Mouse (Mus musculus): ENCODE data around the gene Sptssb.

Sptssb gene

DNA sequence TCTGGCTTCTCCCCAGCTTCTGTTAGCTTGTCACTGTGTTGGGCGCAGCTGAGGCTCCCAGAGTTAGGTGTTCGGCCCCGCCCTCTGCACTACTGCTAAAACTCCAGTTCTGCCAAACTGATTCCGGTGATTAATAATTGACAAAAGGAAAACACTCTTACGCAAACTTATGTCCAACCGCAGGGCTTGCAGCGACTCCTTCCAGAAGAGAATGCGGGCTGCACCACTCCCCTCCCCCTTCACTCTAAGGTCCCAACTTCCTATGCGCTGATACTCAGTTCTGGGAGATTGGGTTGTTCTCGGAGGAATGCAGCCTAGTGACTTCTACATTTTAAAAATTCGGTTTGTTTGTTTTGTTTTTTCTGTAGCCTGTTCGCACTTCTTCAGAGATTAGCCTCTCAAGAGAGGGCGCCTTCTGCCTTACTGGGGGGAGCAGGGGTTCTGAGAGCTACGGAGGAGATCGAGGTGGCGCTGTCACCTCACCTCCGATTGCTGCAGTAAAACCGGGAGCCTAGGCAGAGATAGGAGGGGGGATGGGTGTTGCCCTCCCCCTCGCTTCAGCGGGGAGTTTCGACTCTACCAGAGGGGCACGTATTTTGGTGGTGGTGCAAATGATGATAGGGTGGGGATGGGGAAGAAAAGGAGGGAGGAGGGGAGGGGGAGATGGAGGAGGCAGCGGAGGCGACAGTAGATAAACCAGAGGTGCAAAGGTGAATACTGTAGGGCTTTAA is at the start of gene Sptssb:
Sptssb (minus strand) TSS at position 83 of the 731 bp plus-strand sequence.
- no peak for DNase-seq (ENCODE audit: low spot score)

DNA sequence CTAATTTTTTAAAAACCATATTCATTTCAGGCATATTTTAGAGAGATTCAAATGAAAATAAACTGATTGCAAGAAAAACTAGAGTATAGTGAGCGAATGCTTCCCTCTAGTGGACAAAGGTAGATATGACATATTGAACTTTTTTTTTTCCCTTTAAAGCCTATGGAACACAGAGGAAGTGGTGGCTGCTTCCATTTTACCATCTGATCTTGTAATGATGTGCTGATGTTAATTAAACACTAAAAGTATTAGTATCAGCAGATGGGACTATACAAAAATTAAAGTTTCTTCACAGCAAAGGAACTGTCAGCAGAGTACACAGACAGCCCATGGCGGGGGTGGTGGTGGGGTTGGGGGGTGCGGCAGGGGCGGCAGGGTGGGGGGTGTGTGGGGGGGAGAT is 48.3 kb upstream of the Sptssb start:
- DNase-seq (ENCODE audit: low spot score), result no peak

DNA sequence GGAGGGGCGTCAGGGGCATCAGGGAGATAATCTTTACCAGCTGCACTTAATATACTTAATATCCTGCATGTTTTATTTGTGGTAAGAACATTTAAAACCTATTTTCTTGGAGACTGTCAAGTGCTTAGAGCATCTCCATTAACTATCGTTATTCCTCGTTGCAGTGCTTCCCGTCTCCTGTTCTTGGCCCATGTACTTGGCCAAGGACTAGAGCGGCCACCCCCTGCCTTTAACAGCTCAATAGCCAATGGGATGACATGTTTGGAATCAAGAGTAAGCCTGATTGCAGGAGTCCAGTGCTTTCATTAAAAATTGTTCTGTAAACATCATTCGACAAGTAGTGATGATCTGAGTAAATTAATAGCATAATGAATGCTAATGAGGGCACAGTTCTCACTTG is 47.8 kb upstream of the Sptssb start:
- DNase-seq (ENCODE audit: low spot score), result no peak

DNA sequence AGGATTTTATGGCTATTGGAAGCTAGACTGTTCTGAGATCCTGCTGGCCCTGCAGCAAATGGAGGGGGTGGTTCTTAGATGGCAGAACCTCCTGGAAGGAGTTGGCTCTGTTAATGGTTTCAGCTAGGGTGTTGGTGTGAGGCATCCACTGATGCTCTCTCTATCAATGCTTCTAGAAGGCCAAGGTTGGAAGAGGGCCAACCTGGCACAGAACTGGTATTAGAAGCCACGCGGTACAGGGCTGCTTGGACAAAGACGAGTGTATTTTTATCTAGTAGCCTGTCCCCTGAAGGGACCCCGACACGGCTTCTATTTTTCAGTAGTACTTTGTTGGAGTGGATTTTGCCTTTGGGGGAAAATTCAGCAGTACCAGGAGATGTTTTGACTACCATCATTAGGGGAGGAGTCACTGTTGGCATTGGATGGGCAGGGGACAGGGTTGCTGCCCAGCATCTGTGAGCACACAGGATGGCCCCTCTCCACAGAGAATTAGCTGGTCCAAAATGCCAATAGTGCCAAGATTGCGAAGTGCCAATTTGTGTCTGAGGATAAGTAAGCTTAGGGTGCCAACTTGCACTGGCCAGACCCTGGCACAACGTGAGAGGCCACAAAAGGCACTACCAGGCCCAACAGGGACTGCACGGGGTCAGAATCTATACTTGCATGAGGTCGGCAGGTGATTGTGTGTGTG is 43.2 kb upstream of the Sptssb start:
- DNase-seq (ENCODE audit: low spot score), result no peak

DNA sequence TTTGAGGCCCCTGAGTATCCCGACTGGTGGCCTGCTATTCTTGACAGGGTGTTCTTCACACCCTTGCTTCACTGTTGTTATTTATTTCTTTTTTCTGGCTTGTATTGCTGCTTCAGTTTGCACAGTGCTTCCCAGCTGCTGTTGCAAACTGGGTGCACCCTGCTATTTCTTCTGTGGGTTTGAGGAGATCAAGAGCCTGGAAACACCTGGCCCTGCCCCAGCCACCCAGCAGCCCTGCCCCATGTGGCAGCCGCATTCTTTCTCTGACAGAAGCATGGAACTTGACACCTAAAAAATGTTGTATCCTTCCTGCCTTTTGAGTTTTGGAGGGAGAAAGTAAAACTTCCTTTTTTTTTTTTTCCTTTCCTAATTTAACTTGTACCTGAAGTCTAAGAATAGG is 42.6 kb upstream of the Sptssb start:
- no peak for DNase-seq (ENCODE audit: low spot score)

DNA sequence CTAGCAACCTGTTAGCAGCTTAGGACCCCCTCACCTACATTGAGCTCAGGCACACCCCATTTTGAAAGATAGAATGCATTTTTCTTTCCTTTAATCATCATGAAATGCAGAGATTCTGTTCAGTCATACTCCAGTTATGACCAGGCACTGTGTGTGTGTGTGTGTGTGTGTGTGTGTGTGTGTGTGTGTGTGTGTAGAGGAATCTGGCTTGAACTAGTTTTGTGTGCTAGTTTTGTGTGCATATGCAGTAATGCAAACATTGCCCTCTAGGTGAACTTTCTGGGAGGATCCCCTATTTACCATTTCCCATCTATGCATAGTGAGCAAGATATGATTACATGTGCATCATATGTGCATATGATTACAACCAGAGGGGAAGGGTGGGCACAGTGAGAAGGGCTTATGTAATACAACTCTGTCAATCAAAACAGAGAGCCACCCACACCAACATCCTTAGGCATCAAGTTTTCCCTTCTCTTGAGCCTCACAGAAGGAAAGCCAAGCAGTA is 42.2 kb upstream of the Sptssb start:
- DNase-seq (ENCODE audit: low spot score), result no peak

DNA sequence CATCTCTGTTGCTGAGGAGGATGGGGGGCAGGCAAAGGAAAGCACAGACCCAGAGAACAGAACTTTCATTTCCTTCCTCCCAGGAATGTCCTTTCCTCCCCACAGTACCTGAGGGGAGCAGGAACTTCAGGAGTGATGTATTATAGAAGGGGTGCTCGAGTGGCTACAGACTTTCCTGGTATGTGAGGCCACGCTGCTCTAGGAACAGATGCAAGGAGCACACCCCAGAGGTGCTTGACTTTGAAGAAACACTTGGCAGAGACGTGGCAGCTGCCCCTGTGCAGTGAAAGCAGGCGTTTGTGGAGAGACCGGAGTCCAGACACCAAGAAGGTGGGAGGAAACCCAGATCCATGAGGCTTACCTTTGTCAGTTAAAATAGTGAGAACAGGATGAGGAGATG is 40.6 kb upstream of the Sptssb start:
- DNase-seq (ENCODE audit: low spot score), result no peak

DNA sequence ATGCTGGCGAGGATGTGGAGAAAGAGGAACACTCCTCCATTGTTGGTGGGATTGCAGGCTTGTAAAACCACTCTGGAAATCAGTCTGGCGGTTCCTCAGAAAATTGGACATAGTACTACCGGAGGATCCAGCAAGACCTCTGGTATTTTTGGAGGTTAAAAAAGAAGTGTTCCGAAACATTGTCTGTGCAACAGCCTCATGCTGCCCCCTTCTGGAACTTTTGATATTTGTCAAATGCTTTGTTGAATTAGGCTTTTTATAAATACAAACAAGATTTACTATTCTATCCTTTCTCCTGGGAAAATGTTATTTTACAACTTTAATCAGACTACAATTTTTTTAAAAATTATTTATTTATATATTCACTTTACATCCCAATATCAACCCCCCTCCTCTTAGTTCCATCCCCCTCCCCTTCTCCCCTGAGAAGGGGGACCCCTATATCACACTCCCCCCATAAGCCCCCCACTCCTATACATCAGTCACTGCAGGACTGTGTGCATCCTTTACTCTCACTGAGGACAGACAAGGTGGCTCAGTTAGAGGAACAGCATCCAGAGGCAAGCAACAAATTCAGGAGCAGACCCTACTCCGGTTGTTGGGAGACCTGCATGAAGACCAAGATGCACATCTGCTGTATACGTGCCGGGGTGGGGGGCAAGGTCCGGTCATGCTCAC is 38.3 kb upstream of the Sptssb start:
- DNase-seq (ENCODE audit: low spot score), result no peak

DNA sequence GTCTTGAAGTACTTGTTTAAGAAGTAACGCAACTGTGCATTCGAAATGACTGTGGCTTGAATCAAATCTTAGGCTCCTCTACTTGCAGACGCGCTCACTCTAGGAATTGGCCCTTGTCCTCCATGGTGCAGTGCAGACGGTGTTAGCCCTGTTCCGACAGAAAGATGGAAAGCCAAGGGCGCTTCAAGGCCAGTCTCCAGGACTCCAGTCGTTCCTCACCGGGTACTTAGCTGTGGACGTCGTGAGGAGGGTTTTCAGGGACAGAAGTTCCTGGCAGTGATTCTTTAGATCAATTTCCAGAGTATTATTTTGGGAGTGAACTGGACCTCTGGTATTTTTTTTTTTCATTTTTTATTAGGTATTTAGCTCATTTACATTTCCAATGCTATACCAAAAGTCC is 35.8 kb upstream of the Sptssb start:
- no peak for DNase-seq (ENCODE audit: low spot score)

DNA sequence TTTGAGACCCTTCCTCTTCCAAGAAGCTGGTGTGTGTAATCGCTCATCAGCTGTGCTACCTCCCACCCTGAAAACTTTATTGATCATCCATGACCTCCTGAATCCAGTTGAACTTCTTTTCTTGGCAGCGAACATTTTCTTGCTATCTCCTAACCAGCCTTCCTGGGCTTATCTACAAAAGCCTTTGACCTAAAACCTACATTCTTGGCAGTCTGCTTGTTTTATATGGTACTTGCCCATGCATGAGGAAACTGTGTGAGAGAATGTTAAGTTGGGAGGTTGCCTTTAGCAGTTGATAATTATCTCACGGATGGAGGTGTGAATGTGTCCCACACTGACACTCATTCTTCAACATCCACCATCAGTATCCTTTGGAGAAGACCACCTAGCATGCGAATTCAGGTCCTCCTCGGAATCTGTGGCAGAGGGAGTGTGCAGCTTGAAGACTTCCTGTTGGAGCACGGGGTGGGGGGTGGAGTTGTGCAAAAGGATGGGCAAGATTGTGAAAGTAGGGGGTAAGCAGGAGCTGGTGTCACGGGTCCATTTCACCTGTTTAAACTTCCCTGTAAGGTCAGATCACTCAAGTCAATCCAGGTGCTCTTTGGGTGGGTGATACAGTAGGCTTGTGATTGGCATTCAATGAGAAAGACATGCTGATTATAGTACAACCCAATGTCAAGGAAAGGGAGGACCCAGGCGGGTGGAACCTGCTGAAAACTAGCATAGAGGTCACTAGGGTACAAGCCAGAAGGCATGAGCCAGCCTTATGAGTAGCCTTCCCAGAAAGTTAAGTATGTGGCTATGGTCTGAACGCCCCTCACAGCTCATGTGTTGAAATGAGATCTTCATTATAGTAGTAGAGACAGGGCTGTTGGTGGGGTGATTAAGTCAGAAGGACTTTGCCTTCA is 32.7 kb upstream of the Sptssb start:
- no peak for DNase-seq (ENCODE audit: low spot score)

DNA sequence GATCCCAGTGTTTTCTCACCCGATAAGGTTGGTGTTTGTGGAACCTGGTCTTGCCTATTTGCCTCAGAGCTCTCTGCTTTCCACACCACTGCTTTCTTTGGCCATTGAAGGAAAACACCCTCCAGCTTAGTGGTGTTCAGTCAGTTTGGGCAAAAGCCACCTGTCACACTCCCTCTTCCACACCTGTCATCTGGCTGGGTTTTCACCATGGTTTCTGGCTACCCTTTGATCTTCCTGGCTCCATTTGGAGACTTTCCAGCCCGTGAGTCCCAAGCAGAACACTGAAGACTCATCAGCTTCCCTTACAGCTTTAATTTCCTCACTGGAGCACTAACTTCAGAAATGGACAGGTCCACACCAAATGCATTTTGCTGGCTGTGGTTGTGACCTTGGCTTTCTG is 26.1 kb upstream of the Sptssb start:
- no peak for DNase-seq (ENCODE audit: low spot score)

DNA sequence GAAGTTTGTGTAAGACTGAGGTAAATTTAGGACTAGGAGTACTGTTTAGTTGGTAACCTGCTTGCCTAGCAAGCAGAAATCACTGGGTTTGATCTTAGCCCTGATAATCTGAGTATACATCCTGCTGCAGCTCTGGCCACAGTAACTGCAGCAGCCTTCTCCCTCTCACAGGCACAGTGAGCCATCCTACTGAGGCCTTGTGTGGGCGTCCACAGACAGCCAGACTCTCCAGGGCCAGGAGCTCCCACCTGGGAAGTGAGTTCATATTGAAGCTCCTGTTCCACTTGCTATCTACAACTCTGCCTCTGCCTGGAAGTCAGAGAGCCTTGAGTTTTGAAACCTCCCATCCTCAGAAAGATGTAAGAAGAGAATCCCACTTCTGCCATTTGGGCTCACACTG is 24.0 kb upstream of the Sptssb start:
- DNase-seq (ENCODE audit: low spot score), result no peak

DNA sequence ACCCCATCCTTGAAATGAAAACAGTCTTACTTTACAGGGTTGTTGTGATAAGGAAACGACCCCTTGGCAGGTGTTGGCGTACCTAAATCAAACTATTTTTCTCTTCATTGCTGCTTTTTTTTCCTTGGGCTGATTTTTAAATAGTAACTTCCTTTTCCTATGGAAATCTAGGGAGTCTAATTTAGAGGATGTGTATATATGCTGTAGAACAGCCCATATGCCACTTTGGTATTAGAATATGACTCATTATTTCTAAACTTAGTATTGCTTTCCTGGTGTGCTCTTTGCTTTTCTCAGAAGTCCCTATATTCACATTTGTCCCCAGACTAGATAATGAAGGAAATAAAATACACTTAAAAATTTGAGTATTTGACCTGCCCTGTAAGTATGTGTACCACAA is 17.8 kb upstream of the Sptssb start:
- no peak for DNase-seq (ENCODE audit: low spot score)

DNA sequence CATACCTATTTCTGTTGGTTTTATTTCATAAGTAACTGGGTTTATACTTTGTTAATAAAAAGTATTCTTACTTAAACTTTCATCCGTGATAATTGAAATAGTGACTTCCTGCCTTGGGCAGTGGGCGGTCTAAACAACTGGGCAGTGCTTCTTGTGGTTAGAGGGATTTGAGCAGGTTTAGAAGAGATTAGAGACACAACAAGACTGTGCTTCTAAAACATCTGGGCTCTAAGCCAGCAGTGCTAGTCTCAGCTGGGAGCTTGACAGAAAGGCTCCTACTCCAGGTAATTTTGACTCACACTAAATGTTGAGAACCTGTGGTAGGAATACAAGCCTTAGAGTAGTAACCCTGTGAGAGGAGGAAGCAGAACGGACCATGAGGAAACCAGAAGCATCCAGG is 15.0 kb upstream of the Sptssb start:
- DNase-seq (ENCODE audit: low spot score), result no peak

DNA sequence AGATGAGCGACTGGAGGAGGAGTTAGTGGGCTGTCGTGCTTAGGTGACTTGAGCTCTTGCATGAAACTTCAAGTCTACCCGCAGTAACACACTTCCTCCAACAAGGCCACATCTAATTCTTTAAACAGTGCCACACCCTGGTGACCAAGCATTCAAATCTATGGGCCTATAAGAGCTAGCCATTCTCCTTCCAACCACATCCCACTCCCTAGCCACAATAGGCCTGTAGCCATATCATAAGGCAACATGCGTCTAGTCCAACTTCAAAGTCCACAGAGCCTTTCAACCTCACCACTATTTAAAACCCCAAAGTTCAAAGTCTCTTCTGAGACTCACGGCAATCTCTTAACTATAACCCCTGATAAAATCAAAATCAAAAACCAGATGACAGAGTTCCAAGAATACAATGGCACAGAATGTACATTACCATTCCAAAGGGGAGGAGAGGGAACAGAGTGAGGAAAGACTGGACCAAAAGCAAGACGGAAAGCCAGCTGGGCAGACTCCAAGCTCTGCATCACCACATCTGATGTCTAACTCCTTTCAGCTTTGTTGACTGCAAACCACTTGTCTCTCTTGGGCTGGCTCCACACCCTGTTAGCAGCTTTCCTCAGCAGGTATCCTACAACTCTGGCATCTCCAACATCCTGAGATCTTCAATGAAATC is 13.1 kb upstream of the Sptssb start:
- no peak for DNase-seq (ENCODE audit: low spot score)

DNA sequence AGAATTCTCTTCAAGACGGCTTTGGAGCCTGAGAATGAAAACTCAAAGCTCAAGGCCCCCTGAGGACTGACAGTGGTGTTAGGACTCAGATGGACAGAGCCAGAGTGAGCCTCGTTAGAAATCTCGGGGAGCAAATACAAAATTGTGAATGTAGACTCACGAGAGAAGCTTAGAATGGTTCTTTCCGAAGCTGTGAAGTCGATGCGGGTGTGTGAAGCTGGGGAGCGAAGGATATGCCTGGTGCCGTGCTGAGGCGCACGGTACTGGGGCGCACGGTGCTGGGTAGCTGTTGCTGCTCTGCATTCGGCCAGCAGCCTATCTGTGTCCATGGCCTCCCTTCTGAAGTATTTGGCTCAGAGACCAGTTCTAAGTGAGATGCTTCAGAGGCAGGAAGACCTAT is 11.4 kb upstream of the Sptssb start:
- DNase-seq (ENCODE audit: low spot score), result no peak

DNA sequence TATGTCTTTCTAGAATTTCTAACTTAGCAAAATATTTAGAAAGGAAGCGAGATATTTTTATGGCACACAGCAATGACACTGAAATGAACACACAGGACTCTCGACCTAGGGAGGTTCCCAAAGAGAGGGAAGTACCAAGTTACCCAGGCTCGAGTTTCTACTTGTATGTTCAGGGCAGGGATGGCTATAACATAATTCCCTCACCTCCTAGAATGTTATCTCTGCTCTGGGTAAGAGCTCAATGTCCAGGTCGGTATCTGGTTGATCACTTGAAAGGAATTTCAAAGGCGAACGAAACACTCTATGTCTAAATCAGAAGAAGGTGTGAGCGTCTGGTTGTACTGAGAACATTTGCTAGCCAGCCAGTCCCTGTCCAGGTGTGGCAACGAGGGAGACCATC is 10.0 kb upstream of the Sptssb start:
- DNase-seq (ENCODE audit: low spot score), result no peak

DNA sequence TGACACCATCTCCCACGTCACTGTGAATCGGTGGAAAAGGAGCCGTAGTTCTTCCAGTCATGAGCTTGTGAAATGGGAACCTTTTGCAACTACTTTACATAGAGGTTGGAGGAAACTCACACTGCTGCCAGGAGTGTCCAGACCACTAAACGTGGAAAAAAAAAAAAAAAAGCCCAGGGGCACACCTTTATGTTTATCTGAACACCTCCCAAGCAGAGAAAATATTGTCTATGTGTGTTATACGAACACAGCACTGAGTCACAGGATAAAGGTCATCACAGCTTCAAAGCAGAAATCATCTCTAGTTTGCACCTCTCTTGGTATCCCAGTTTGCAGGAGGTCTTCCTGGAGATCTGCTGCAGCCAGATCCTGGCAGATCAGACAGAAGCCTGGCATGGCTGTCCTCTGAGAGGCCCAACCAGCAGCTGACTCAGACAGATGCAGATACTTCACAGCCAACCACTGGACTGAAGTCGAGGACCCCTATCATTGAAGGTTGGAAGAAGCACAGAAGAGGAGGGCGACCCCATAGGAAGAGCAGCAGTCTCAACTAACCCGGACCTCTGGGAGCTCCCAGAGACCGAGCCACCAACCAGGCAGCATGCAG is 2.2 kb upstream of the Sptssb start:
- no peak for DNase-seq (ENCODE audit: low spot score)

DNA sequence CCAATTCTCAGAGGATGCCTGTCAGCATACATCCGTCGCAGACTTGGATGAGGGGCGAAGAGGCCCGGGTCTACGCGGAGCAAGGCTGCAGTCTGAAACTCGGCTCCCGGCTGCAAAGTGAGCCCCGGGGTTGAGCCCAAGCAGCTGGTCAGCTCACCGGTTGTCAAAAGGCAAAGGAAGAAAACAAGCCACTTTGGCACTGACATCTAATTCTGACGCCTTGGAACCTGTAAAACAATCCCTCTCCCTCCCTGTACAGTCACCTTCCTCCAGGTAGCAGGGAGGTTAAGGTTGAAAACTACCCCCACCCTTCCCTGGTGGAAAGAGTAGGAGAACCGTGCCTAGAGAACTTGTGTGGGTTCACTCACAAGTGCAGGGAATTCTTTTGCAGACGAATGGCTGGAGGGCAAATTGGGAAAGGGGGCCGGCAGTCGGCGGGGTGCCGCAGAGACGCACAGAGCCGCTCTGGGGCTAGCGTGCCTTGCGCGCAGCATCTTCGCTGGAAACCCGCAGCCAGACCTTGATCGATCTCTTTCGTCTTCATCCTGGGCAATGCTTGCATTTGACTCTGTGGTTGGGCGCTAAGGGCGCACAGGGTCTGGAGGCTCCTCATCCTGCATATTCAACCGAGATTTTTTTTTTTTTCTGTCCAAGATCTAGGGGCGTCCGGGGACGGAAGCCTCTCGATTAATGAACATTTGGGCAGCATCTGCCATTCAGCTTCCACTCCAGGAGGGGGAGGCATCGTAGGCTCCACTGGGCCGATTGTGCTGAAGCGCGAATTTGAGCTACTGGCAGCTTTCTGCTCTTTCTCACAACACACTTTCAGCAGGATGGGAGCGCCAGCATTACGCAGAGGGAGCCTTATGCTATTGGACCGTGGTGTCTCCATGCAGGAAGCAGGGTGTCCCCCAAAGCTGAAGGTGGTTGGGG is 1.1 kb upstream of the Sptssb start:
- DNase-seq (ENCODE audit: low spot score), result no peak

DNA sequence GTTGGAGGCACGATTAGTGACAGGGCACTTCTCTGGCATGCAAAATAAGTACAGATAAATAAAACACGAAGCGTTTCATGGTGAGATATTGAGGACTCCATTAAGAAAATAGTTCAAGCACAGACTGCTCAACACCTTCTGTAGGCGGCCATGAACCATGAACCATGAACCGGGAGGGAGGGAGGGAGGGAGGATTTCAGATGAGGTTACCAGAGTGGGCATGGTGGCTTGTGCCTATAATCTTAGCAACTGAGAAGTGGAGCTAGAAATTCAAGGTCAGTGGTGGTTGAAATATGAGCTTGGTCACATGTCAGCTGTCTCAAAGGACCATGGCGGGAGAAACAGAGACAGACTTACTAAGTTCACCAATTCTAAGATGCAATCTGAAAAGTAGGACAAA is 20.3 kb downstream of the Sptssb start:
- DNase-seq (ENCODE audit: low spot score), result no peak

All from spleen, adult 12 weeks (tissue).